Mouse (Mus musculus): ENCODE results near the gene Lmod1.

DNA sequence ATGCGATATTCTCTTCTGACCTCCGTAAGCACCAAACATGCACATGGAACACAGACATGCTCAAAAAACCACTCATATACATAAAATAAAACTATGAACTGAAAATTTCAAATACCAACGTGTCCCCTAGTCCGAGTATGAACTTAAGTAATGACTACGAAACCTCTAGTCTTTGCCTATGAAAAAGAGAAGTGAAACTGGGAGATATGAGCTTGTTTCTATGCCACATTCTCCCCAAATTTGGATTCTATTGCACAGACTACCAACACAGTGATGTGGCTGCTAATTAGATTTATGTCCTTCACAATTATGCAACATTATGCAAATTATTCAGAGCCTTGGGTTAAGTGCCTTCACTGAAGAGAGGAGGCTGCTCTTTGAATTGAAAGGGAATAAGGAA, 74.9 kb downstream of the Lmod1 start:
- TF ChIP-seq CTCF (IDR thresholded peaks at IDR 0.05; ENCODE audit: borderline replicate concordance, extremely low read depth, insufficient read depth, insufficient read length) (no peak), POLR2A (IDR thresholded peaks at IDR 0.05; ENCODE audit: borderline replicate concordance, extremely low read depth, insufficient read depth, insufficient read length, poor library complexity, severe bottlenecking) (no peak)
